Mouse (Mus musculus): ENCODE measurements around the gene Flnb. TPM values are rescaled to one million over a fixed set of nuclear protein-coding genes. Genes with fewer than 3 reads are reported as not detected.

Gene Flnb
- polyA plus RNA-seq, 1 experiment from 2014 or later = 8.6 TPM

DNA sequence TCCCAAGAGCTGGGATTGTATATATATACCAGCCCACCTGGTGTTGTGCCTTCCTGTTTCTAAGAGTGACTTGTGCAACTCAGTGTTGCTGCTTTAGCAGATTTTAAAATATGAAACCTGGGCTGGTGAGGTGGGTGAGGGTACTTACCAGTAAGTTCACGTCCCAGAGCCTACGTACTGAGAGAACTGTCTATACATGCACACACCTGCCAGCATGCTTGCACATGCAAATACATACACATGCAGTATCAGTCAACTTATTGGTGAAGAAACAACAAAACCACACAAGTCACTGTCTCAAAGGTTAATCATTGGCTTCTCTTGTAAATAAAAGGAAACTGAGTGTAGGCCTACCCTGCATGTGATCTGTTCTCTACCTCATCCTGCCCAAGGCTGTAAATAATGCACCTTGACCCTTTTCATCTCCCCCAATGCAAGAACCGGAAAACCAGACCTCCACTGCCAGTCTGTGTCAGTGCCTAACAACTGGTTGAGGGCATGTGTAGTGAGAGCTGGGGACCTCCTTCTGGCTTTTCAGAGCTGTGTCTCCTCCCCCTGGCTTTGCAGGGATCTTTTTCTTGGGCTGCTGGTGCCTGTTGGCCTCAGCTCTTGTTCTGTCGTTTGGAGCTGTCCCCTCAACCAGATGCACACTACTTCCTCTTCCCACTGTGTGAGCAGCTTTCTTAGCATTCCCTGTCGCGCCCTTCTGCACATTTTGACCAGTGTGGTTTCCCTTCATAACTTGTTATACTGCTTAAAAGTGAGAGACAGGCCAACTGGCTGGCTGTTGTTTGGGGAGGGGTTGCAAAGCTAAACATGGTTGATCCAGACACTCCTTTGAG, 100.6 kb downstream of the Flnb start:
- Histone ChIP-seq H3K27me3 (no peaks in the 10 kb centered on the region), H3K4me2 (replicated peaks) (no peak overlapping the region), H3K4me1 (no peaks in the 10 kb centered on the region), H3K36me3 (peaks cover 53% of the 10 kb centered on the region), H3K9me3 (no peaks in the 10 kb centered on the region), H3K4me3 (no peak overlapping the region), H3K9ac (replicated peaks) (no peak overlapping the region), H3K27ac (replicated peaks) (no peak overlapping the region)
- no peak for ATAC-seq (replicated peaks)
- WGBS = 88% methylated on average over 6 of the region's 6 CpGs

DNA sequence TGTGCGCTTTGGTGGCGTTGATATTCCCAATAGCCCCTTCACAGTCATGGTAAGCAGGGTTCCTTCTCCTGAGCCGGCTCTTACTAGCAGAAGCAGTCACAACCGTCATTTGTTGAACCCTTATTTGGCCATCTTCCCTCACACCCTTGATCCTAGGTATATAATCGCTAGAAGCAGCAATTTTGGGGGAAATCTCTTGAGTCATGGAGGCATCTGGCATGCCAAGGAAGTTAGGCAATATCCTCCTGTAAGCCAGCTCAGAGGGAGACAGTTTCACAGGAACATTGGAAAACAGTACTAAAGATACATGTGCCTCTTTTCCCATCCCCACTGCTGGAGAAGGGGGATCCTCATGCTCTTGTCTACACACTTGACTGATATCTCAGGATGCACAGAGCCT, 101.6 kb downstream of the Flnb start:
- Histone ChIP-seq H3K4me3 (no peak overlapping the region), H3K4me1 (no peaks in the 10 kb centered on the region), H3K27ac (replicated peaks) (no peak overlapping the region), H3K9ac (replicated peaks) (no peak overlapping the region), H3K4me2 (replicated peaks) (no peak overlapping the region), H3K9me3 (no peaks in the 10 kb centered on the region), H3K27me3 (no peaks in the 10 kb centered on the region), H3K36me3 (peaks cover 58% of the 10 kb centered on the region)
- WGBS = 98% methylated on average over 5 of the region's 5 CpGs
- no peak for ATAC-seq (replicated peaks)

DNA sequence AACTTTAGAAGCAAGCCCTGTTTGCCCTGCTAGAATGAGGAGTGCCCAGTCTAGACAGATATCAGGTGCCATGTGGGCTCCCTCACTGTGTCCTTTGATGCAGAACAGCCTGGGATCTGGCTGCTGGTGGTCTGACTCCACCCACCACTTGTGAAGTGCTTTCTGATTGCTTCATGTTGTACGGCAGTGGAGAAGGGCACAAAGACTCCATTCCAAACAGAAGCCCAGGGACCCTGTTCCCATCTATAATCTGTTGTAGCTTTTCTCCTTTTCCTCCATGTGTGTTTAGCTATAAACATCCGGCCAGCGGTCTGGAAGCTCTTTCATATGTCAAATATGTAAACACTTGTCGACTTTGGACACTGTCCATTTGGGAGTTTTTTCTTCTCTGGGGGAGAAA, 102.2 kb downstream of the Flnb start:
- Histone ChIP-seq H3K36me3 (peaks cover 56% of the 10 kb centered on the region), H3K4me3 (no peak overlapping the region)

DNA sequence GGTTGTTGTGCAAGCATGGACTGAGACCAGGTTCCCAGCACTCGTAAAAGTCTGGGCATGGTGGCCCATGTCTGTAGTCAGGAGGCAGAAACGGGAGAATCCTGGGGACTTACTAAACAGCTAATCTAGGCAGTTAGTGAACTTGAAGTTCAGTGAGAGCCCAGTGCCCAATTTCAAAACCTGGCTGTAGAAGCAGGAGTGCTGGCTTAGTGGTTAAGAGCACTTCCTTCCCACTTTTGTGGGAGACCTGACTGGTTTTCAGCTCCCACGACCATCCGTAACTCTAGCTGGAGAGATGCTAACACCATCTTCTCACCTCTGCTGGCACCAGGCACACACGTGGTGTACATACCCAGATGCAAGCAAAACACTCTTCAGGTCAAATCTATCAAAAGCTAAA, 103.7 kb downstream of the Flnb start:
- Histone ChIP-seq H3K9me3 (no peaks in the 10 kb centered on the region), H3K27ac (replicated peaks) (no peak overlapping the region), H3K4me1 (no peaks in the 10 kb centered on the region), H3K27me3 (no peaks in the 10 kb centered on the region), H3K4me2 (replicated peaks) (no peak overlapping the region), H3K36me3 (peaks cover 50% of the 10 kb centered on the region), H3K4me3 (no peak overlapping the region), H3K9ac (replicated peaks) (no peak overlapping the region)
- ATAC-seq (replicated peaks) = no peak
- WGBS = 92% methylated on average over 5 of the region's 5 CpGs

More for the DNA sequence above, 102.2 kb downstream of the Flnb start:
- no peak for ATAC-seq (replicated peaks)
- H3K9me3 ChIP-seq = no peaks in the 10 kb centered on the region
- 76% methylated on average over 4 of the region's 4 CpGs for WGBS
- no peaks in the 10 kb centered on the region for H3K27me3 ChIP-seq
- no peak overlapping the region for H3K27ac ChIP-seq (replicated peaks)
- H3K9ac ChIP-seq (replicated peaks) = no peak overlapping the region
- no peak overlapping the region for H3K4me2 ChIP-seq (replicated peaks)
- no peaks in the 10 kb centered on the region for H3K4me1 ChIP-seq

DNA sequence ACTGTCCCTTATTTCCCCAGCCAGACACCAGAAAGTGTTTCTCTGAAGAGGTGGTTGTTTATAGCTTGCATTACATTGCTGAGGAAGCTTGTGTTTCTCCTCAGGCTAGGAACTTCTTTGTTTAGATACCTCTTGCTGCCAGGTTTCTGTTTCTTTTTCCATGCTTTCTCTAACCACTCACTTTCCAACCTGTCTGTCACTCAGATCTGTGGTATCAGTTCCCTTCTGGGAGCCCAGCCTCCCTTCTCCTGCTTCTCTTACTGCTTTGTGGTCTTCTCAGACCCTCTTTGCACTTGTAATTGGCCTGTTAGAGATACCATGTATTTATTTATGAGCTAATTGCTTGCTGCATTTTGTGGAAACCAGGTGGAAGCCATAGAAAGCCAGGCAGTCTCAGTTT, 105.9 kb downstream of the Flnb start:
- Histone ChIP-seq H3K9ac (replicated peaks) (no peak overlapping the region), H3K9me3 (no peaks in the 10 kb centered on the region), H3K27ac (replicated peaks) (no peak overlapping the region), H3K4me1 (no peaks in the 10 kb centered on the region), H3K4me3 (no peak overlapping the region), H3K36me3 (peaks cover 47% of the 10 kb centered on the region), H3K27me3 (no peaks in the 10 kb centered on the region), H3K4me2 (replicated peaks) (no peak overlapping the region)
- ATAC-seq (replicated peaks) = no peak

DNA sequence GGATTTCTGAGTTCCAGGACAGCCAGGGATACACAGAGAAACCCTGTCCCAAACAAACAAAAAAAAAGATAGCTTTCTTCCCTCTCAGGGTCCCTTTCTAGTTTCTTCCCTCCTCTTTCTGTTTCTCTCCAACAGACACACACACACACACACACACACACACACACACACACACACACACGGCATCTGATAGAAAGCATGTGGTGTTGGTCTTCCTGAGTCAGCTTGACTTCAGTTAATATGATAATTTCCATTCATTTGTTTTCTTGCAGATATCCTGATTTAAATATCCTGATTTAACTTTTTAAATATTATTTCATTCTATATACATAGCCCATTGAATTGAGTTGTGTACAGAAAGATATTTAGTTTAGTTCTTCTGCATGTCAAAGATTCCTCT, 110.6 kb downstream of the Flnb start:
- Histone ChIP-seq H3K4me2 (replicated peaks) (no peak overlapping the region), H3K9ac (replicated peaks) (no peak overlapping the region), H3K4me1 (no peaks in the 10 kb centered on the region), H3K27ac (replicated peaks) (no peak overlapping the region), H3K27me3 (no peaks in the 10 kb centered on the region), H3K9me3 (no peaks in the 10 kb centered on the region), H3K4me3 (no peak overlapping the region), H3K36me3 (peaks cover 69% of the 10 kb centered on the region)
- ATAC-seq (replicated peaks) = no peak
- WGBS = 83% methylated on average over 1 of the region's 1 CpGs

DNA sequence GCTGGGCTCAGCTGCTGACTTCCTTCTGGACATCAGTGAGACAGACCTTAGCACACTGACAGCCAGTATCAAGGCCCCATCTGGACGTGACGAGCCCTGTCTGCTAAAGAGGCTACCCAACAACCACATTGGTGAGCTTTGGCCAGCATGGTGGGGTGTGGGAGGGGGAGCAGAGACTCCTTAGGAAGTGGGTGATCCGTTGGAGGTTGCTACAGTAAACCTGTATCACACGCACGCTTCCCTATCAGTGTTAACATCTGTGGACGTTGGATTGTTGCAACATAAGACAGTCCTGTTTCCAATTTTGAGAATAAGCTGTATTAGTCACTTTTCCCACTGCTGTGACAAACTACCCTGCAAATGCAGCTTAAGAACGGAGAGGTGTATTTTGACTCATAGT, 111.3 kb downstream of the Flnb start:
- no peak overlapping the region for H3K27ac ChIP-seq (replicated peaks)
- peaks cover 70% of the 10 kb centered on the region for H3K36me3 ChIP-seq
- H3K4me2 ChIP-seq (replicated peaks) = no peak overlapping the region
- WGBS = 94% methylated on average over 7 of the region's 7 CpGs
- H3K4me3 ChIP-seq = no peak overlapping the region
- no peak for ATAC-seq (replicated peaks)
- H3K9me3 ChIP-seq = no peaks in the 10 kb centered on the region
- no peaks in the 10 kb centered on the region for H3K4me1 ChIP-seq
- no peak overlapping the region for H3K9ac ChIP-seq (replicated peaks)
- H3K27me3 ChIP-seq = no peaks in the 10 kb centered on the region

DNA sequence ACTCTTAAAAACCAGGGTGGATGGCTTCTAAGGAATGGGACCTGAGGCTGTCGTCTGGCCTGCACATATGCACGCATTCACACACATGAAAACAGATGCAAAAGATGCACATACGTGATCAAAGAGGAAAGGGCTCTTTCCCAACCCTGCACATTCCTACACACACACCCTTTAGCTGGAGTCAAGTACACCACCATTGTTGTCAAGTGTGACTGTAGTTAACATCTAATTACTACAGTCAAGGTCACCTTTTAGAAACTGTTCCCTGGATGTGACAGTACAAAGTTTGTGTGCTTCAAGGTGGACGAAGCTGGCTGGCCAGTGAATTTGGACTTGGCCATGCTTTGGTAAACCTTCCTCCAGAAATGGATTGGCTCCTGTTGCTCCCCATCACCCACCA, 114.4 kb downstream of the Flnb start:
- H3K4me2 ChIP-seq (replicated peaks) = no peak overlapping the region
- 95% methylated on average over 4 of the region's 4 CpGs for WGBS
- H3K9ac ChIP-seq (replicated peaks) = no peak overlapping the region
- peaks cover 73% of the 10 kb centered on the region for H3K36me3 ChIP-seq
- H3K27ac ChIP-seq (replicated peaks) = no peak overlapping the region
- H3K9me3 ChIP-seq = no peaks in the 10 kb centered on the region
- no peak overlapping the region for H3K4me3 ChIP-seq
- ATAC-seq (replicated peaks) = no peak
- no peaks in the 10 kb centered on the region for H3K27me3 ChIP-seq
- H3K4me1 ChIP-seq = 0 out of 2 replicates have a peak, but pooled peaks cover 6% of the 10 kb centered on the region

DNA sequence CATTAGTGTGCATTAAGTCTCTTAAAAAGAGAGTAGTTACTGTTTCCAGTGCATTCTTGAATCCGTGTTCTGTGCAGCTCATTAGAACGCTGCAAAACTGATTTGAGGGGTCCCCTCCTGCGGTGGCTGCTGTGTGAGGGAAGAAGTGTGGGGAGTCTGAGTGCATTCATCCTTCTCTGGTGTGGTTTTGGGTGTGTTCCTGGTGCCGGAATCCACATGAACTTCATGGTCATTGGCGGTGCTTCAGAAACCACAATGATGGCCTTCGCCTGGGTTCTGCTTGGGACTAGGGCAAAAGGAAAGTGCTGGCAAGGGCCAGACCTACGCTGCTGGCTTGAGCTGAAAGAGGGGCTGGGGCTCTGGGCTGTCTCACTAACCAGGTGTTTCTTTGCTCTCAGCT, 116.4 kb downstream of the Flnb start:
- H3K36me3 ChIP-seq = peaks cover 59% of the 10 kb centered on the region
- 95% methylated on average over 7 of the region's 7 CpGs for WGBS
- H3K27me3 ChIP-seq = no peaks in the 10 kb centered on the region

DNA sequence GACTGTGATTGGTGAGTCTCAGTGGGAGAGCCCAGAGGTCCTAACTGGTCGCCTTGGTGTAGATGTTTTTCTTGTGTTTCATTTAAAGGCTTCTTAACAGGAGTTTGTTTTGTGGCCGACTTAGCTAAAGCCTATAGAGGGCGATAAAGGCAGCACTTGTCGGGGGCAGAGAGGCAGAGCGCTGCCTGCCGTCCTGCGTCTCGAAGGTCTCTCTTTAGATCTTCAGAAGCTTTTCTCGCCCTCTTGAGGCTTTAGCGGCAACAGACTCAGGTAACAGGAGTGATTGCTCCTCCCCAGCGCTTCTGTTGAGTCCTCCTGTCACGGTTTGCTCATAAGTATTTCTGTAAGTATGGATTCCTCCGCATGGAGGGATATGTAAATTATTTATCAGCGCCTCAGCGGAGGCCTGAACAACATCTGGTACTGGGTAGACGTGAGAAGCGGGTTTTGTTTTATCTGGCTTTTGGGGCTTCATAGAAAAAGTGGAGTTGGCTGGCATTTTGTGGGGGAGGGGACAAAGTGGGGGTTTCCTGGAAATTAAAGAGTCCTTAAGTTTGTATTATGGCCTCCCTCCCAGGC, 119.4 kb downstream of the Flnb start:
- Histone ChIP-seq H3K4me1 (0 out of 2 replicates have a peak, but pooled peaks cover 9% of the 10 kb centered on the region), H3K27me3 (no peaks in the 10 kb centered on the region), H3K27ac (replicated peaks) (no peak overlapping the region), H3K4me3 (no peak overlapping the region), H3K4me2 (replicated peaks) (no peak overlapping the region), H3K9me3 (no peaks in the 10 kb centered on the region), H3K36me3 (peaks cover 41% of the 10 kb centered on the region), H3K9ac (replicated peaks) (no peak overlapping the region)
- 18% methylated on average over 17 of the region's 17 CpGs for WGBS
- peak; percentile 51 for ATAC-seq (replicated peaks)

More for the DNA sequence above, 116.4 kb downstream of the Flnb start:
- no peak overlapping the region for H3K27ac ChIP-seq (replicated peaks)
- H3K4me2 ChIP-seq (replicated peaks) = no peak overlapping the region
- H3K4me1 ChIP-seq = 0 out of 2 replicates have a peak, but pooled peaks cover 9% of the 10 kb centered on the region
- H3K9me3 ChIP-seq = no peaks in the 10 kb centered on the region
- H3K4me3 ChIP-seq = no peak overlapping the region
- no peak overlapping the region for H3K9ac ChIP-seq (replicated peaks)
- no peak for ATAC-seq (replicated peaks)

DNA sequence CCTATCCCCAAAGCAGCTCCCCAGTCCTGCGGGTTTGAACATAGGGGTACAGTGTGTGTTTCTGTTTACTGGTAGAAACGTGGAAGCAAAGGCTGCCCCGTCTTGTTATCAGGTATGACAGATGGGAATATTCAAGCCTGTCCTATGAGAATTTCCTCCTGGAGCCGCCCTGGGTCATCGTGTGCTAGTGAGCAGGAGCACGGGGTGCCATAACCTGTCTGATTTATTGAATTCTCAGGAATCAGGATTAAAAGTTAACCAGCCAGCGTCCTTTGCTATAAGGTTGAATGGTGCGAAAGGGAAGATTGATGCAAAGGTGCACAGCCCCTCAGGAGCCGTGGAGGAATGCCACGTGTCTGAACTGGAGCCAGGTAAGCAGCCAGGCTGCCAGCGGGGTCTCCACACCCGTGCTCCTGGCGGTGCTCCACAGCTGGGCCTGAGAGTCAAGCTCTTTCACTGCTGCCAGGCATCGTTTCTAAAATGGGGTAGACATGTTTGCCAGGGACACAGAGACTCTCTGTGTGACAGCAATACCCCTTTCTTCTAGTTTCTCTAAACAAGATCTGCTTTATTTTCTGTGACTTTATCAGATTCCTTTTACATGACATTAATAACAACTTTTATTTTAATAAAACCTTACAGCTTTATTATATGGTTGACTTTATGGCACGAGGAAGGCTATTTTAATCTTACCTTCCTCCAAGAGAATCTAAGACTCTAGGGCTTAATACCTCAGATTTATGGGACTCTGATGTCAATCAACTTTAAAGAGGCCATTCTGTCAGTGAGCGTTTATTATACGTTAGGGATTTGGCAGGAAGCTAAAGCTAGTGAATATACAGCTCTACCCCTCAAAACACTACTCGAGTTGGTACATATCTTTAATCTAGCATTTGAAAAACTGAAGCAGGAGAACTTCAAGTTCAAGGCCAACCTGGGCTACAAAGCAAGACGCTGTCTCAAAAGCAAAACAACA, 121.3 kb downstream of the Flnb start:
- WGBS = 85% methylated on average over 19 of the region's 19 CpGs
- Histone ChIP-seq H3K9me3 (no peaks in the 10 kb centered on the region), H3K4me3 (no peak overlapping the region), H3K36me3 (peaks cover 33% of the 10 kb centered on the region), H3K4me2 (replicated peaks) (no peak overlapping the region), H3K27me3 (no peaks in the 10 kb centered on the region), H3K4me1 (peaks cover 18% of the 10 kb centered on the region), H3K9ac (replicated peaks) (no peak overlapping the region), H3K27ac (replicated peaks) (no peak overlapping the region)
- no peak for ATAC-seq (replicated peaks)

DNA sequence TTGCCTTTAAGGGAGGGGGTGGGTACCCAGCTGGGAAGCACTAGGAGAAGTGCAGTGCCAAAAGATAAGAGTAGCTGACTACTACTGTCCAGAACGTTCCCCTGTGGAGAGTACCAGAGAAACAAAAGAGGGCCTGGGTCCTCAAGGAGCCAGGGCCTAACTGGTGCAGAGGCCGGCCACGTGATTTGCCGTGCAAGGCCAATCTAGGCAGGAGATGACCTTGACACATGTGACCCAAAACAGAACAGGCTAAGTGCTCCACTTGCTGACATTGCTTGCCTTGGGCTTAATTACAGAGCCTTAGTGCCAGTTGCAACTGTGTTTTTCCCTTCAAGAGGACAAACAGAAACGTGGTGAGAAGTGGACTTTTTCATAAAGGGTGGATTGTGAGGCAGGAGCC, 123.7 kb downstream of the Flnb start:
- 75% methylated on average over 5 of the region's 5 CpGs for WGBS
- no peak for ATAC-seq (replicated peaks)
- H3K4me1 ChIP-seq = peaks cover 18% of the 10 kb centered on the region

More for the DNA sequence above, 123.7 kb downstream of the Flnb start:
- Histone ChIP-seq H3K4me3 (no peak overlapping the region), H3K27ac (replicated peaks) (no peak overlapping the region), H3K36me3 (peaks cover 25% of the 10 kb centered on the region), H3K27me3 (no peaks in the 10 kb centered on the region), H3K9me3 (no peaks in the 10 kb centered on the region), H3K9ac (replicated peaks) (no peak overlapping the region), H3K4me2 (replicated peaks) (no peak overlapping the region)

All from forebrain, embryonic 15.5 days (tissue).